Mouse (Mus musculus): ENCODE measurements at regions not wholly inside any gene's neighbourhood (a gene's known extent, or its start where the extent isn't known, plus 50 kb on each side); places are given as distances from the start of the nearest gene placed in this dataset.

GRCm38 (mm10) chr16:86361099-86361498, 459.5 kb upstream of the Adamts5 start:
- TF ChIP-seq CTCF (IDR thresholded peaks at IDR 0.05; ENCODE audit: low read depth) (no peak), EP300 (IDR thresholded peaks at IDR 0.05; ENCODE audit: low read depth) (no peak)
- H3K4me2 ChIP-seq (ENCODE audit: low read depth) = no peak overlapping the region
- no peaks in the 10 kb centered on the region for H3K9me3 ChIP-seq (ENCODE audit: control insufficient read depth, low read length)
- DNase-seq (ENCODE audit: low read depth in 3 of 3, low spot score in 3 of 3) = no peak
- ATAC-seq (ENCODE audit: insufficient read depth) = no peak
- H3K27ac ChIP-seq = no peak overlapping the region
- H3K27me3 ChIP-seq (ENCODE audit: control insufficient read depth, insufficient read depth, low read length) = no peaks in the 10 kb centered on the region
- no peaks in the 10 kb centered on the region for H3K4me1 ChIP-seq (replicated peaks; ENCODE audit: control insufficient read depth in 2 of 2, insufficient read depth in 2 of 2, low read length in 1 of 2)
- H3K36me3 ChIP-seq (replicated peaks; ENCODE audit: control insufficient read depth, insufficient read depth, low read depth) = no peaks in the 10 kb centered on the region
- WGBS (ENCODE audit: insufficient replicate concordance) = 65% methylated on average over 5 of the region's 5 CpGs
- H3K9ac ChIP-seq (replicated peaks) = no peak overlapping the region
- H3K4me3 ChIP-seq (ENCODE audit: insufficient read depth in 1 of 2, low read depth in 2 of 2, low read length in 2 of 2) = no peak overlapping the region

GRCm38 (mm10) chr16:86355036-86355435, 453.4 kb upstream of the Adamts5 start:
- Histone ChIP-seq H3K4me3 (ENCODE audit: insufficient read depth in 1 of 2, low read depth in 2 of 2, low read length in 2 of 2) (no peak overlapping the region), H3K36me3 (replicated peaks; ENCODE audit: control insufficient read depth, insufficient read depth, low read depth) (no peaks in the 10 kb centered on the region), H3K27me3 (ENCODE audit: control insufficient read depth, insufficient read depth, low read length) (no peaks in the 10 kb centered on the region), H3K9ac (replicated peaks) (no peak overlapping the region), H3K4me1 (replicated peaks; ENCODE audit: control insufficient read depth in 2 of 2, insufficient read depth in 2 of 2, low read length in 1 of 2) (no peaks in the 10 kb centered on the region), H3K4me2 (ENCODE audit: low read depth) (no peak overlapping the region), H3K9me3 (ENCODE audit: control insufficient read depth, low read length) (no peaks in the 10 kb centered on the region), H3K27ac (no peak overlapping the region)
- TF ChIP-seq CTCF (IDR thresholded peaks at IDR 0.05; ENCODE audit: low read depth) = no peak
- no peak for TF ChIP-seq EP300 (IDR thresholded peaks at IDR 0.05; ENCODE audit: low read depth)
- no peak for ATAC-seq (ENCODE audit: insufficient read depth)
- WGBS (ENCODE audit: insufficient replicate concordance) = 61% methylated on average over 2 of the region's 2 CpGs
- DNase-seq (ENCODE audit: low read depth in 3 of 3, low spot score in 3 of 3) = no peak

- Histone ChIP-seq H3K4me3 (ENCODE audit: insufficient read depth in 1 of 2, low read depth in 2 of 2, low read length in 2 of 2) (no peak overlapping the region), H3K27me3 (ENCODE audit: control insufficient read depth, insufficient read depth, low read length) (no peaks in the 10 kb centered on the region), H3K36me3 (replicated peaks; ENCODE audit: control insufficient read depth, insufficient read depth, low read depth) (no peaks in the 10 kb centered on the region), H3K9ac (replicated peaks) (no peak overlapping the region), H3K4me1 (replicated peaks; ENCODE audit: control insufficient read depth in 2 of 2, insufficient read depth in 2 of 2, low read length in 1 of 2) (no peaks in the 10 kb centered on the region), H3K4me2 (ENCODE audit: low read depth) (no peak overlapping the region), H3K27ac (no peak overlapping the region), H3K9me3 (ENCODE audit: control insufficient read depth, low read length) (no peaks in the 10 kb centered on the region)
- DNase-seq (ENCODE audit: low read depth in 3 of 3, low spot score in 3 of 3) (no peak), ATAC-seq (ENCODE audit: insufficient read depth) (no peak)
- 62% methylated on average over 5 of the region's 5 CpGs for WGBS (ENCODE audit: insufficient replicate concordance)
- TF ChIP-seq EP300 (IDR thresholded peaks at IDR 0.05; ENCODE audit: low read depth) = no peak
- no peak for TF ChIP-seq CTCF (IDR thresholded peaks at IDR 0.05; ENCODE audit: low read depth)
Measured at GRCm38 (mm10) chr16:86347753-86348152, 446.1 kb upstream of the Adamts5 start.

- Histone ChIP-seq H3K4me1 (replicated peaks; ENCODE audit: control insufficient read depth in 2 of 2, insufficient read depth in 2 of 2, low read length in 1 of 2) (no peaks in the 10 kb centered on the region), H3K4me3 (ENCODE audit: insufficient read depth in 1 of 2, low read depth in 2 of 2, low read length in 2 of 2) (no peak overlapping the region), H3K9ac (replicated peaks) (no peak overlapping the region), H3K9me3 (ENCODE audit: control insufficient read depth, low read length) (no peaks in the 10 kb centered on the region), H3K27ac (no peak overlapping the region), H3K36me3 (replicated peaks; ENCODE audit: control insufficient read depth, insufficient read depth, low read depth) (no peaks in the 10 kb centered on the region), H3K27me3 (ENCODE audit: control insufficient read depth, insufficient read depth, low read length) (no peaks in the 10 kb centered on the region), H3K4me2 (ENCODE audit: low read depth) (no peak overlapping the region)
- DNase-seq (ENCODE audit: low read depth in 3 of 3, low spot score in 3 of 3) (no peak), ATAC-seq (ENCODE audit: insufficient read depth) (no peak)
- 37% methylated on average over 3 of the region's 3 CpGs for WGBS (ENCODE audit: insufficient replicate concordance)
- TF ChIP-seq CTCF (IDR thresholded peaks at IDR 0.05; ENCODE audit: low read depth) = no peak
- TF ChIP-seq EP300 (IDR thresholded peaks at IDR 0.05; ENCODE audit: low read depth) = no peak
Measured at GRCm38 (mm10) chr16:86346916-86347315, 445.3 kb upstream of the Adamts5 start.

GRCm38 (mm10) chr16:86340311-86340710, 438.7 kb upstream of the Adamts5 start:
- Histone ChIP-seq H3K27ac (no peak overlapping the region), H3K4me2 (ENCODE audit: low read depth) (no peak overlapping the region), H3K9me3 (ENCODE audit: control insufficient read depth, low read length) (no peaks in the 10 kb centered on the region), H3K27me3 (ENCODE audit: control insufficient read depth, insufficient read depth, low read length) (no peaks in the 10 kb centered on the region), H3K9ac (replicated peaks) (no peak overlapping the region), H3K4me3 (ENCODE audit: insufficient read depth in 1 of 2, low read depth in 2 of 2, low read length in 2 of 2) (no peak overlapping the region), H3K36me3 (replicated peaks; ENCODE audit: control insufficient read depth, insufficient read depth, low read depth) (no peaks in the 10 kb centered on the region), H3K4me1 (replicated peaks; ENCODE audit: control insufficient read depth in 2 of 2, insufficient read depth in 2 of 2, low read length in 1 of 2) (no peaks in the 10 kb centered on the region)
- 52% methylated on average over 2 of the region's 2 CpGs for WGBS (ENCODE audit: insufficient replicate concordance)
- TF ChIP-seq CTCF (IDR thresholded peaks at IDR 0.05; ENCODE audit: low read depth) = no peak
- TF ChIP-seq EP300 (IDR thresholded peaks at IDR 0.05; ENCODE audit: low read depth) = no peak
- ATAC-seq (ENCODE audit: insufficient read depth) (no peak), DNase-seq (ENCODE audit: low read depth in 3 of 3, low spot score in 3 of 3) (no peak)

All from liver, embryonic 14.5 days (tissue).